Mouse (Mus musculus): ENCODE measurements around the gene Pdxp. TPM values are rescaled to one million over a fixed set of nuclear protein-coding genes. Genes with fewer than 3 reads are reported as not detected.
A peak's percentile ranks its signal among the peaks of the same experiment; 100 is the strongest.

Pdxp gene
- total and polyA plus RNA-seq, 3 experiments: 21.5 to 25.4 TPM; not detected in 1

DNA sequence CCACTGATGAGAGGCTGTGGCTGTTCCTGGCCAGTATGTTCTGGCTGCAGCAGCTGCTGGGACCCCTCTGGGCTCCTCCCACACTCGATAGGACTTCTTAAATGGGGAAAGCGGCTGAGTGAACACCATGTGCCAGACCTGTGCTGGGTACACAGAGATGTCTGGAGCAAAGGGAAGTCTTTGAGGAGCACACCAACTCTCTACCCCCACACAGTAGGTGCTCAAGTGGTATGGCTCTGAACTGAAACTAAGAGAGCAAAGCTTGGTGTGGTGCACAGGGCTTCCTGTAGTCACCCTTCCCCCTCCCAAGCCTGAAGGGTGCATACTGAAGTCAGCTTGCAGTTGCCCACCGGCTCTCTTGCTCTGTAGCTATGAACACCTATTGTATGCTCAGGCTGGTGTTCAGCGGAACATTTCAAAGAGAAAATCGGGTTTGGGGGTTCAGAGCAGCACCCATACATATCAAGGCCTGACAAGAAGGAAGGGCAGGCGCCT lies 15.2 kb upstream of the Pdxp start:
- no peaks in the 10 kb centered on the region for H3K27me3 ChIP-seq (ENCODE audit: control insufficient read depth in 1 of 2, insufficient read depth in 2 of 2, low read length in 2 of 2)
- H3K79me2 ChIP-seq (ENCODE audit: control insufficient read depth, insufficient read depth, low read length, poor library complexity): peaks cover 12% of the 10 kb centered on the region
- TF ChIP-seq ZKSCAN1 (IDR thresholded peaks at IDR 0.05; ENCODE audit: low read depth, low read length) (peak; percentile 75; the same call in 1 of the 2 replicates), HCFC1 (IDR thresholded peaks at IDR 0.05; ENCODE audit: low read depth, low read length) (peak; percentile 24; the same call in 1 of the 2 replicates), CHD1 (IDR thresholded peaks at IDR 0.05; ENCODE audit: low read depth, low read length) (0 out of 2 replicates have a peak, but pooled peaks have one; percentile 31), USF2 (IDR thresholded peaks at IDR 0.05; ENCODE audit: borderline replicate concordance in 1 of 2, insufficient read depth in 1 of 2, low read depth in 1 of 2, low read length in 2 of 2) (no peak), MXI1 (IDR thresholded peaks at IDR 0.05; ENCODE audit: low read depth, low read length) (peak; percentile 50; the same call in 1 of the 2 replicates), ZNF384 (IDR thresholded peaks at IDR 0.05; ENCODE audit: low read depth, low read length) (no peak)
- H3K9me3 ChIP-seq (replicated peaks; ENCODE audit: insufficient read depth, low read length): no peaks in the 10 kb centered on the region
- peaks cover 0 to 15% of the 10 kb centered on the region in 2 experiments; a peak in 2 of 4 replicates for H3K36me3 ChIP-seq (ENCODE audit: control insufficient read depth in 1 of 2, insufficient read depth in 2 of 2, low read length in 2 of 2)
- no peak for DNase-seq (ENCODE audit: low read depth, low spot score)
- H3K4me1 ChIP-seq (ENCODE audit: control insufficient read depth in 1 of 2, insufficient read depth in 2 of 2, low read length in 2 of 2): peaks cover 11 to 23% of the 10 kb centered on the region in 2 experiments
- H3K9ac ChIP-seq (ENCODE audit: control insufficient read depth, low read depth, low read length, poor library complexity, severe bottlenecking): peak overlapping the region; percentile 63
- H3K4me3 ChIP-seq (ENCODE audit: control insufficient read depth in 1 of 2, insufficient read depth in 1 of 2, low read depth in 2 of 2, low read length in 2 of 2): peak overlapping the region; percentile 93 to 97
- H3K27ac ChIP-seq (ENCODE audit: control insufficient read depth, low read depth, low read length): peak overlapping the region; percentile 15

- Histone ChIP-seq H3K4me3 (ENCODE audit: control insufficient read depth in 1 of 2, insufficient read depth in 1 of 2, low read depth in 2 of 2, low read length in 2 of 2) (peak within 1 kb of the TSS; percentile 93 to 97), H3K79me2 (ENCODE audit: control insufficient read depth, insufficient read depth, low read length, poor library complexity) (peaks cover 12% of the 10 kb centered on the region), H3K27ac (ENCODE audit: control insufficient read depth, low read depth, low read length) (peak within 1 kb of the TSS; percentile 68), H3K9me3 (replicated peaks; ENCODE audit: insufficient read depth, low read length) (no peaks in the 10 kb centered on the region), H3K36me3 (ENCODE audit: control insufficient read depth in 1 of 2, insufficient read depth in 2 of 2, low read length in 2 of 2) (peaks cover 0 to 15% of the 10 kb centered on the region in 2 experiments; a peak in 2 of 4 replicates), H3K9ac (ENCODE audit: control insufficient read depth, low read depth, low read length, poor library complexity, severe bottlenecking) (peak within 1 kb of the TSS; percentile 91), H3K4me1 (ENCODE audit: control insufficient read depth in 1 of 2, insufficient read depth in 2 of 2, low read length in 2 of 2) (peaks cover 11 to 24% of the 10 kb centered on the region in 2 experiments), H3K27me3 (ENCODE audit: control insufficient read depth in 1 of 2, insufficient read depth in 2 of 2, low read length in 2 of 2) (no peaks in the 10 kb centered on the region)
- TF ChIP-seq MYC (IDR thresholded peaks at IDR 0.05; ENCODE audit: low read depth, low read length) (no peak), MYB (IDR thresholded peaks at IDR 0.05; ENCODE audit: low read depth, low read length) (no peak), CHD2 (IDR thresholded peaks at IDR 0.05; ENCODE audit: low read length) (no peak), CTCF (IDR thresholded peaks at IDR 0.05 in 2 of 3, conservative IDR thresholded peaks at IDR 0.05 in 1 of 3; ENCODE audit: control insufficient read depth in 1 of 3, insufficient read depth in 1 of 3, low read depth in 2 of 3, low read length in 3 of 3, poor library complexity in 1 of 3, severe bottlenecking in 1 of 3) (no peak), TAL1 (IDR thresholded peaks at IDR 0.05; ENCODE audit: low read length) (no peak), TCF12 (IDR thresholded peaks at IDR 0.05; ENCODE audit: low read depth, low read length) (peak; percentile 5; the same call in 1 of the 2 replicates), UBTF (IDR thresholded peaks at IDR 0.05; ENCODE audit: borderline replicate concordance, insufficient read depth, low read depth, low read length) (no peak), USF2 (IDR thresholded peaks at IDR 0.05; ENCODE audit: borderline replicate concordance in 1 of 2, insufficient read depth in 1 of 2, low read depth in 1 of 2, low read length in 2 of 2) (no peak), ZNF384 (IDR thresholded peaks at IDR 0.05; ENCODE audit: low read depth, low read length) (no peak), EP300 (IDR thresholded peaks at IDR 0.05; ENCODE audit: low read depth in 1 of 2, low read length in 2 of 2) (no peak), MAZ (IDR thresholded peaks at IDR 0.05; ENCODE audit: low read depth, low read length) (0 out of 2 replicates have a peak, but pooled peaks have one; percentile 54), HCFC1 (IDR thresholded peaks at IDR 0.05; ENCODE audit: low read depth, low read length) (no peak), ETS1 (IDR thresholded peaks at IDR 0.05; ENCODE audit: low read depth, low read length) (no peak), JUND (IDR thresholded peaks at IDR 0.05; ENCODE audit: low read depth, low read length) (peak; percentile 95), BHLHE40 (IDR thresholded peaks at IDR 0.05; ENCODE audit: borderline replicate concordance, low read depth, low read length) (no peak), ZMIZ1 (IDR thresholded peaks at IDR 0.05; ENCODE audit: low read depth, low read length) (no peak), SMC3 (IDR thresholded peaks at IDR 0.05; ENCODE audit: low read depth, low read length) (no peak), GABPA (IDR thresholded peaks at IDR 0.05; ENCODE audit: low read depth, low read length) (no peak), SIN3A (IDR thresholded peaks at IDR 0.05; ENCODE audit: low read length) (no peak), POLR2A (IDR thresholded peaks at IDR 0.05; ENCODE audit: control insufficient read depth in 1 of 2, insufficient read depth in 1 of 2, low read depth in 1 of 2, low read length in 2 of 2, poor library complexity in 1 of 2) (no peak)
- peak; percentile 44 for DNase-seq (ENCODE audit: low read depth, low spot score)
Observed at GRCm38 (mm10) chr15:78899409-78899739, 14.3 kb upstream of the Pdxp start, which contains the start of gene Gm49510. Gm49510 (plus strand) TSS chr15:78899667.

Data from MEL (cell line).